Mouse (Mus musculus) erythroblast, embryonic 14.5 days (primary cell): ENCODE measurements around the gene Tmcc2.

Experiments used
- GATA1 ChIP-seq: IDR thresholded peaks from 2 replicates; pipeline ENCODE4 v1.6.1; 2012; ENCODE audit warnings: low read length, inconsistent platforms, mixed read lengths
- TAL1 ChIP-seq: IDR thresholded peaks from 3 replicates; pipeline ENCODE4 v1.6.1; 2012; ENCODE audit warnings: low read length, inconsistent platforms, mixed read lengths

GRCm38 (mm10) chr1:132315889-132316624, 75.0 kb downstream of the Tmcc2 start, which contains the start of gene Nuak2:
- TF ChIP-seq GATA1 (no peak), TAL1 (no peak)
